Mouse (Mus musculus) c-Kit-positive CD71-positive TER-119-negative erythroid progenitor cells, embryonic 14.5 days (primary cell): ENCODE data around the gene Cdkal1.

Experiments used
- DNase-seq: peaks from one replicate; pipeline ENCODE4 v3.0.0-alpha.2; 2013; ENCODE audit warnings: low read depth

Gene Cdkal1

GRCm38 (mm10) chr13:29177889-29178486 is 677.5 kb downstream of the Cdkal1 start:
- DNase-seq = no peak

- DNase-seq = no peak
Observed at GRCm38 (mm10) chr13:29169356-29169755, 686.1 kb downstream of the Cdkal1 start.

- no peak for DNase-seq
Observed at GRCm38 (mm10) chr13:29164845-29165524, 690.5 kb downstream of the Cdkal1 start.

GRCm38 (mm10) chr13:29162867-29163514 is 692.5 kb downstream of the Cdkal1 start:
- DNase-seq = no peak

- no peak for DNase-seq
Observed at GRCm38 (mm10) chr13:29162444-29162843, 693.0 kb downstream of the Cdkal1 start.

GRCm38 (mm10) chr13:29161436-29161835 is 694.0 kb downstream of the Cdkal1 start:
- DNase-seq = no peak

GRCm38 (mm10) chr13:29156703-29157102 is 698.8 kb downstream of the Cdkal1 start:
- DNase-seq = no peak

GRCm38 (mm10) chr13:29155297-29155696 is 700.2 kb downstream of the Cdkal1 start:
- no peak for DNase-seq

GRCm38 (mm10) chr13:29150120-29150519 is 705.4 kb downstream of the Cdkal1 start:
- no peak for DNase-seq

- no peak for DNase-seq
Observed at GRCm38 (mm10) chr13:29149404-29149803, 706.1 kb downstream of the Cdkal1 start.

GRCm38 (mm10) chr13:29148616-29149015 is 706.9 kb downstream of the Cdkal1 start:
- no peak for DNase-seq
